Mouse (Mus musculus) WW6 (cell line): Measurements from ENCODE around the gene Nemf.

Source experiments
- DNase-seq: peaks from one replicate; pipeline ENCODE4 v3.0.0-alpha.2; 2013; ENCODE audit warnings: low read depth, low spot score

Gene Nemf

GRCm38 (mm10) chr12:69306333-69306732 is 50.6 kb downstream of the Nemf start:
- no peak for DNase-seq

DNA sequence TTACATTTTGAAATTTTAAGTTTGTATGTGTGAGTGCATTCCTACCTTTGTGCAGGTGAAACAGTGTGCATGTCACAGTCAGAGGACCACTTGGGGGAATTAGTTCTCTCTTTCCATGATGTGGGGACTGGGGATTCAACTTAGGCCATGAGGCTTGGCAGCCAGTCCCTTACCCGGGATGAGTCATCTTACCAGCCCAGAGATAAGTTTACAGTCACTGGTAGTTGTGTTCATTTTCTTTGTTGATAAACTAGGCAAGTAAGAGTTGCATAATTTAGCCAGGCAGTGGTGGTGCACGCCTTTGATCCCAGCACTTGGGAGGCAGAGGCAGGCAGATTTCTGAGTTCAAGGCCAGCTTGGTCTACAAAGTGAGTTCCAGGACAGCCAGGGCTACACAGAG is 52.9 kb downstream of the Nemf start:
- no peak for DNase-seq

- no peak for DNase-seq
These were observed 54.8 kb downstream of the Nemf start for GRCm38 (mm10) chr12:69302171-69302570.

GRCm38 (mm10) chr12:69300391-69300790 is 56.6 kb downstream of the Nemf start:
- no peak for DNase-seq

GRCm38 (mm10) chr12:69299831-69300230 is 57.1 kb downstream of the Nemf start:
- DNase-seq: no peak

DNA sequence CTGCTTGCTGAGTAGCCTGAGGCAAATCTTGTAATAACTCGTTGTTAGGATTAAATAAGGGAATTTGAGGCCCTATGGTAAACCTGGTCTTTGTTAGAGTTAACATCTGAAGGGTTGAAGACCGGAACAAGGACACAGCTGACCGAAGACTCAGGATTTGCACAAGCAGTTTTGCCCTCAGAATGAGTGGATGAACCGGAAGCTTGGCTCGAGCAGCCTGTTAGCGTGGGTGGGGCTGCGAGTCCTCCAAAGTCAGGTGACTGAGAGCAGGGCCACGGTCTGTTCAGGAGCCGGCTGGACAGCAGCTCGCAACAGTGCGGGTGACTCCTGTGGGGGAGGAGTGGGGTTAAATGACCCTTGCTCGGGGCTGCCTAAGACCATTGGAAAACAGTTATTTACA is 57.7 kb downstream of the Nemf start:
- no peak for DNase-seq

DNA sequence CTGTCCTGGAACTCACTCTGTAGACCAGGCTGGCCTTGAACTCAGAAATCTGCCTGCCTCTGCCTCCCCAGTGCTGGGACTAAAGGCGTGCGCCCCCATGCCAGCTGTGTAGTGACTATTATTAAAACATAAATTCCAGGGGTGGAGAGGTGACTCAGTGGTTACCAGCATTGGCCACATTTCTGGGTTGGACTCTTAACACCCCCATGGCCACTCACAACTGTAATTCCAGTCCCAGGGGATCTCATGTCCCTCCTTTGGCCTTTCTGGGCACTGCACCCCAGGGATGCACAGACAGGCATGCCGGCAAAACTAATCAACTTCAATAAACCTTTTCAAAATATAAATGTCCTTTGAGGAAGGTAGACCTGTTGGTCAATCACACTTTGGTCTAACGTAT is 58.7 kb downstream of the Nemf start:
- DNase-seq: no peak

DNA sequence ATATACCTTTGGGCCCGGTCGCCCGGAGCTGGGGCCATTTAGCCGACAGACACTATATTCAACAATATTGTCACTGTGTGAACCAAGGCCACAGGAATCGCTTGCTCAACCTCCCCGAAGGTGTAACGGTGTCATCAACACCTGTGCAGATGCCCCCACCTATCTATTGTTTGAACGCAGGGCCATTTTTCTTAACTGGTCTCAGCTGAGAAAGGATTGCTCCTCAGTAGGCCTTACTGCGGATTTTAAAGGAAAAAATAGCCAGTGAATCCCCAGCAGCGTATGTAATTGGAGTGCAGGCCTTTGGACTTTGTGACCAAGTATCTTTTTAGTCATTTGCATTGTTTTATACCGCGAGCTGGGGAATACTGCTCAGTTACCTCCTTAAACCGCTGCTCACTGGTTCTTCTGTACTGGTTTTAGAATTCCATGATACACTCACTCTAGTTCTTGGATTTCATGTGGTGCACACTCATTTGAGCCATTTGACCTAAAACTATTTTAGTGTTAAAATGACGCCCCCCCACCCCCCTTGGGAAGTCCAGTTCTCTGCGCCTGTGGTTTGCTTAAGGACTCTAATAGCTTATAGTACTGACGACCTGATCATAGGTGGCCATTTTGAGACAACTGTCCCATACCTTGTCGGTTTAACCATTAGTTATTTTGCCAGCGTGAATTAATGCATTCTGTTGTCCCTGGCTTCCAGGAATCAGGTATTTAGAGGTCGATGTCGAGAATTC is 59.4 kb downstream of the Nemf start:
- no peak for DNase-seq

DNA sequence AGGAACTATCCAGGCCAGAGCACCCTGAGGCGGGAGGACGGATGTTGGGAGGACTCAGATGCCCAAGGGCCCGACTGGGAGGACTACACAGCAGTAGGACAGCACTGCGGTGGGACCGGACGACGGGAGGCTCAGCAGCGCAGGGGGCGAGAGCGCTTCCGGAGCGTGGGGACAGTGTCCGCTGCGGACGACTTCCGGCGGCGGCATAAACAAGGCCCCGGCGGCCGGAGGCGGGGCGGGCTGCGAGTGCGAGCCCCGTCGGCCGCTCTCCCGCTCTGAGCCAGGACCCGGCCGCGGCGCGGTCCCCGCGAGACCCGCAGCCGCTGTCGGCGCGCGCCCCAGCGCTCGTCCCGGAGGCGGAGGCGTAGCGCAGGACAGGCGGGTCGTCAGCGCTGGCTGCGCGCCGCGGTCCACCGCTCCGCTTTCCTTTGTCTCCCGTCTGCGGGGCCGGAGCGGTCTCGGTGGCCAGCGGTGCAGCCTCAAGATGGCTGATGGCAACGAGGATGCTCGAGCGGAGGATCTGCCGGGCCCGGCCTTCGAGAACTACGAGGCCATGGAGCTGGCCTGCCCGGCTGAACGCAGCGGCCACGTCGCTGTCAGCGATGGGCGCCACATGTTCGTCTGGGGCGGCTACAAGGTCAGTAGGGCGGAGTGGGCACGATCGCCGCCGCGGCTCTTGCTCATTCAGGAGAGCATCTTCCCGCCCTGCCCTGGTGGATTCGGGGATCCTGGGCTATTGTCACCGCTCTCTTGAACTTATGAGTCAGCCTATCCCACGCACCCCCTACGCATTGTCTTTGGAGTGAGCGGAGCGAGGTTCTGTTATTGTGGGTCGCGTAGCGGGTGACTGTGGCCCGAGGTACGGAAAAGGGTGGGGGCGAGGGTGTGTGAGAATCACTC is 60.2 kb downstream of the Nemf start, which contains the start of gene Klhdc2:
Gene Klhdc2, plus strand, starts transcription at position 171 of the 900 bp plus-strand sequence.
- peak; percentile 55 for DNase-seq

DNA sequence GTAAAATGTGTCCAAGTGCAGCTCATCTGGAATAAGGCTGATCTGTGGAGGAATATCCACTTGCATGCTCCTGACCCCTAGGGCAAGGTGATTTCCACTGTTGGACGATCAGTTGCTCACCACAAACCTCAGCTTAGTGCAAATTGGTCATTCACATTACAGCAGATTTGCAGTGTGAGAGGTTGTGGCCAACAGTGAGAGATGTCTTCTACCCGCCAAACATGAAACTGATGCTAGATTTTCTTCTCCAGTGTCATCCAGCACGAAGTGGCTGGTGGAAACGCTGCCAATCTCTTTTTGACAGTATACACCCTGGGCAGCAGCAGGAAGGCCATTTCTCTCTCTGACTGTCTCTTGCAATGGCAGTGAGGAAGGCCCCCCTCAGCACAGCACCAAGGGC is 61.3 kb downstream of the Nemf start:
- DNase-seq: no peak

DNA sequence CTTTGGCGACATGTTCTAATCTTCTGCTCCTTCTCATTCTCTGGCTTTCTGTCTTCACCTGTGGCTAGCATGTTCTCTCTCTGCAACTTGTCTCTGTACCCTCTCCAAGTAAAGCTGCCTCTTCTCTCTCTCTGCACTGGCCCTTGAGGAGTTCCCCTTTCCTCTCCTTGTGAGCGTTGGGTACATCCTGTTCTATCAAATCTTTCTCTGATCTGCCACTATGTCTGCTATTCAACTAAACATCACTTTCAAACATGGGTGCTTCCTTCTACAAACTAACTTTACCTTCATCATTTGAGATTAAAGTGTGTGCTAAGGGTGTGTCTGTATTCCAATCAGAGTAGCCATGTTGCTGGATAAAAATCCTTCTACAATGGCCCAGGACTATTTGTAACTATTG is 62.0 kb downstream of the Nemf start:
- no peak for DNase-seq

- no peak for DNase-seq
These were observed 63.1 kb downstream of the Nemf start for GRCm38 (mm10) chr12:69293815-69294214.

GRCm38 (mm10) chr12:69292401-69292800 is 64.6 kb downstream of the Nemf start:
- no peak for DNase-seq

GRCm38 (mm10) chr12:69288699-69289098 is 68.3 kb downstream of the Nemf start:
- no peak for DNase-seq

DNA sequence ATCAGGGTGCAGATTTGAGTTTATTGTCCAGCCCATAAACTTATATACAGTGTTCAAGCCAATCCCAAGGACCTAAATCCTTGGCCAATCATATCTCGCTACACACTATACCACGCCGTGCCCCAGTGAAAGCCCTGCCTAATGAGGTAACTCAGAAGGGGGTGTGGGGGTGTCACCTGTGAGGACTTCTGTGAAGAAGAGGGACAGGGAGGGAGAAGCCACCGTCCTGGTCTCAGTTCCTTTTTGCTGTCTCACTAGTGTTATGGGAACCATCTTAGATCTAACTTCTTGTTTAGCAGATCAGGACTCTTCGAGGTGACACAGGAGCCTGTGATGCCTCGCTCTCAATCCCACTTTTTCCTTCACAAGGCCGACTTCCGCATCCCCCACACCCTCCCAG is 69.4 kb downstream of the Nemf start:
- no peak for DNase-seq

GRCm38 (mm10) chr12:69283146-69283545 is 73.8 kb downstream of the Nemf start:
- DNase-seq: no peak

DNA sequence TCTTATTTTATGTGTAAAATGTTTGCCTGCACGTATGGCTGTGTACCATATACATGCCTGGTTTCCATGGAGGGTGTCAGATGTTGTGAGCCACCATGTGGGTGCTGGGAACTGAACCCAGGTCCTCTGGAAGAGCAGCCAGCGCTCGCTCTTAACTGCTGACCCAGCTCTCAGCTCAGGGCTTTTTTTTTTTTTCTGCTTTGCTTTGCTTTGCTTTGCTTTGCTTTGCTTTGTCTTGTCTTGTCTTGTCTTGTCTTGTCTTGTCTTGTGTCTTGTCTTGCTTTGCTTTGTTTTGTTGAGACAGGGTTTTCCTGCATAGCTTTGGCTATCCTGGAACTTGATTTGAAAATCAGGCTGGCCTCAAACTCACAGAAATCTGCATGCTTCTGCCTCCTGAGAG is 76.0 kb downstream of the Nemf start:
- no peak for DNase-seq

DNA sequence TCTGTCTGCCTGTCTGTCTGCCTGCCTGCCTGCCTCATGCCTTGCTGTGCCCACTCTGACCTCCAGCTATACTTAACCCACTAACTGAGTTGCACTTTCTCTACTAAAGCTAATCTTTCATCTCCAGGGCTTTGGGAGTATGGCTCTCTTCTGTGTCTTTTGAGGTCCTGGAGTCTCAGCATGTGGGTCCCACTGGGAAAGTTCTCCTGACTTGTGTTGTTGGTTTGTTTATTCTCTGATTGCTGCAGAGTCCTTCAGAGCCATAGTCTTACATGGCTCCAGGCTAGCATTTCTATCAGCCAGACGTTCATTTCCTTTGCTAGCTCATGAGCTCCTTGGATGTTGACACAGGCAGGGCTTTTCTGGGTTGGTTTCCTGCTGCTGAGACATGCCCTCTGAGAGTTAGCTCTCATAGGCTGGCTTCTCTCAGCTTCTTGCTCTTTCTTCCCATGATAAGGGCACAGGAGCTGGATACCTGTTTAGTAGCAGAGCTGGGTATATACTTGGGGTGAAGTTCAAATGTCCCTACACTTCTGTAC is 77.0 kb downstream of the Nemf start:
- DNase-seq: no peak

DNA sequence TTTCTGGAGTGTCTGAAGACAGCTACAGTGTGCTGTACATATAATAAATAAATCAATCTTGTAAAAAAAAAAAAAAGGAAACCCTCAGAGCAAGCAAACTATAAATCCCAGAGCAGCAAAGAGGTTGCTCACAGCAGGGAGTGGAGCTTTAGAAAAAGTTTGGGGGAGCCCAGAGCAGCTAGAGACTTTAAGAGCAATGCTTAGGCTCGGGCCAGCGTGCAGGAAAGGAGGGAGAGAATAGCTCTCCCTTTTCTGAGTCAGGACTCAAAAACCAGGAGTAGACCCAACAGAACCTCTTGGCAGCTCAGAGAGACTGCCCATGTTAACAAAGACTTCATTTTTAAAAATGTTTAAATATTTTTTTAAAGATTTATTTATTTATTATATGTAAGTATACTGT is 88.0 kb downstream of the Nemf start:
- DNase-seq: no peak

DNA sequence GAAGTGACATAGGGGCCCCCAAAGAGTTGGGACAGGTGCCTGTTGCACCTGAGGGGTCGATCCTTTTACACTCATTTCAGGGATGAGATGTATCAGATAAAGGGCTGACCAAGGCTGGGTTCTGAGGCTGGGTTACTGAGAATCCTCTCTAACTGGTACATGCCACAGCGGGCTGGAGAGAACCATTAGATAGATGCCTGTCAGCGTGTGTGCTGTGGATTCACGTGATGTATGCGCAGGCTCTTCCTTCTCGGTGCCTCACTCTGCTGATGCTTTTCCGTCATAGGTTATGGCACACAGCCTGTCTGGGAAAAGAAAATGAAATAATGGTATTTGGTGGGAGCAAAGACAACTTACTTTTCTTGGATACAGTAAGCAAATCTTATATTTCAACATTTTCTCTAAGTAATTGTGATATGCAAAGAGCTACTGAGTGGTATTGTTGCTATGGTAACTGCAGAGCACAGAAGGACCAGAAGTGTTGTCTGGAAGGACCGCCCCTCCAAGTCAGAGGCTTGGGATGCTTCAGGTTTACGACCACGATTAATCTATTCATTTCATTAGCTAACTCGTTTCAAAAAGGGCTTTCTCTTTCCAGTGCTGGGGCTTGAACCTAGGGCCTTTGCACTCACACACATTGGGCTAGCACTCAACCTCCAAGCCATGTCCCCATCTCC is 88.9 kb downstream of the Nemf start:
- DNase-seq: no peak

- DNase-seq: no peak
These were observed 91.9 kb downstream of the Nemf start for GRCm38 (mm10) chr12:69265031-69265430.

GRCm38 (mm10) chr12:69262251-69262650 is 94.7 kb downstream of the Nemf start:
- no peak for DNase-seq
